Comparison of ENCODE assay signal across 11 mouse cellular contexts in genomic region chr4:98049584-98049983, GRCm38 (mm10).
DNase-seq lines count a peak whose midpoint lies in the region; ATAC-seq and TF ChIP-seq lines count a peak whose summit lies in the region.
"Had no signal": no experiment of that assay in that cellular context is flagged by ENCODE, and none has a peak within 500 bp of the region (broad histone marks: within the 10 kb centered on the region; RNA-seq: fewer than 3 reads in every experiment).

No protein-coding gene starts in this region.

- DNase-seq in intestine, embryonic 14.5 days (ENCODE audit: low spot score) = no peak
- peak; percentile 64 for DNase-seq in heart, adult 8-10 months (ENCODE audit: low spot score)
- peak; percentile 37 for DNase-seq in heart, postnatal 25 days (ENCODE audit: low spot score)
- DNase-seq in limb, embryonic 11.5 days (ENCODE audit: low spot score) = peak; percentile 51
- DNase-seq in right cerebral cortex, adult 18-20 months = no peak
- DNase-seq: adrenal gland, postnatal 36 days; cerebellum, postnatal 10 days; lung, embryonic 14.5 days had no signal

- H3K27me3 ChIP-seq in intestine, embryonic 14.5 days (replicated peaks; ENCODE audit: control insufficient read depth, insufficient read depth, low read length) = no peaks in the 10 kb centered on the region
- no peaks in the 10 kb centered on the region for H3K27me3 ChIP-seq in intestine, postnatal 0 days (replicated peaks; ENCODE audit: control insufficient read depth, insufficient read depth, low read length)
- H3K27me3 ChIP-seq in limb, embryonic 11.5 days (ENCODE audit: control insufficient read depth, insufficient read depth, low read length) = no peaks in the 10 kb centered on the region
- H3K27me3 ChIP-seq in hindbrain, embryonic 13.5 days = no peaks in the 10 kb centered on the region
- H3K27me3 ChIP-seq: limb, embryonic 15.5 days had no signal

- H3K27ac ChIP-seq in intestine, embryonic 14.5 days (ENCODE audit: low read depth) = peak overlapping the region; percentile 52; the same call in 1 of the 2 replicates
- no peak overlapping the region for H3K27ac ChIP-seq in intestine, postnatal 0 days (ENCODE audit: low read depth, low read length)
- peak overlapping the region; percentile 67 for H3K27ac ChIP-seq in limb, embryonic 11.5 days (replicated peaks; ENCODE audit: low read depth, low read length)
- H3K27ac ChIP-seq in hindbrain, embryonic 13.5 days = no peak overlapping the region; the same call in 1 of the 2 replicates
- H3K27ac ChIP-seq: limb, embryonic 15.5 days had no signal

- intact Hi-C loops in heart, postnatal 25 days (cut with DNase I) = loop anchor here (5.0 kb wide), 2 partner anchors 58 to 87 kb away; no protein-coding TSS in a partner anchor

- no peak for ATAC-seq in intestine, embryonic 14.5 days (replicated peaks; ENCODE audit: low FRiP score, low TSS enrichment, low read depth)
- no peak for ATAC-seq in intestine, postnatal 0 days
- ATAC-seq in limb, embryonic 11.5 days (ENCODE audit: insufficient number of reproducible peaks, low FRiP score, low TSS enrichment, low read depth) = peak; percentile 46; the same call in 1 of the 2 replicates
- ATAC-seq in hindbrain, embryonic 13.5 days (ENCODE audit: low FRiP score) = no peak

- H3K4me2 ChIP-seq in intestine, embryonic 14.5 days (ENCODE audit: low read length) = no peak overlapping the region
- no peak overlapping the region for H3K4me2 ChIP-seq in intestine, postnatal 0 days (replicated peaks; ENCODE audit: low read depth)
- H3K4me2 ChIP-seq in limb, embryonic 11.5 days (ENCODE audit: low read depth, severe bottlenecking) = no peak overlapping the region
- no peak overlapping the region for H3K4me2 ChIP-seq in hindbrain, embryonic 13.5 days
- H3K4me2 ChIP-seq: limb, embryonic 15.5 days; lung, embryonic 14.5 days had no signal

- WGBS in intestine, embryonic 14.5 days = 35% methylated on average over 7 of the region's 7 CpGs
- WGBS in intestine, postnatal 0 days = 54% methylated on average over 7 of the region's 7 CpGs
- 15% methylated on average over 7 of the region's 7 CpGs for WGBS in limb, embryonic 11.5 days
- 48% methylated on average over 7 of the region's 7 CpGs for WGBS in hindbrain, embryonic 13.5 days

- H3K4me1 ChIP-seq in intestine, embryonic 14.5 days (replicated peaks; ENCODE audit: control insufficient read depth, insufficient read depth, low read length) = peaks cover 19% of the 10 kb centered on the region
- H3K4me1 ChIP-seq in intestine, postnatal 0 days (replicated peaks; ENCODE audit: control insufficient read depth, insufficient read depth, low read length) = no peaks in the 10 kb centered on the region
- peaks cover 22% of the 10 kb centered on the region for H3K4me1 ChIP-seq in limb, embryonic 11.5 days (ENCODE audit: control insufficient read depth, insufficient read depth, low read length)
- peaks cover 27% of the 10 kb centered on the region for H3K4me1 ChIP-seq in hindbrain, embryonic 13.5 days (replicated peaks)

- no peaks in the 10 kb centered on the region; the same call in 1 of the 2 replicates for H3K36me3 ChIP-seq in intestine, embryonic 14.5 days (ENCODE audit: control insufficient read depth, insufficient read depth, low read length)
- no peaks in the 10 kb centered on the region for H3K36me3 ChIP-seq in intestine, postnatal 0 days (ENCODE audit: control insufficient read depth, insufficient read depth)
- no peaks in the 10 kb centered on the region; the same call in 1 of the 2 replicates for H3K36me3 ChIP-seq in limb, embryonic 11.5 days (ENCODE audit: control insufficient read depth, insufficient read depth, low read length)
- H3K36me3 ChIP-seq in hindbrain, embryonic 13.5 days = no peaks in the 10 kb centered on the region

- TF ChIP-seq CTCF in intestine, postnatal 0 days (IDR thresholded peaks at IDR 0.05; ENCODE audit: low read depth) = no peak

- H3K9ac ChIP-seq in intestine, embryonic 14.5 days (ENCODE audit: low read length) = no peak overlapping the region
- H3K9ac ChIP-seq in intestine, postnatal 0 days (ENCODE audit: low read depth, low read length) = no peak overlapping the region
- no peak overlapping the region for H3K9ac ChIP-seq in limb, embryonic 11.5 days (ENCODE audit: low read length)
- H3K9ac ChIP-seq in hindbrain, embryonic 13.5 days = no peak overlapping the region
- H3K9ac ChIP-seq: limb, embryonic 15.5 days; lung, embryonic 14.5 days had no signal

- no peak overlapping the region for H3K4me3 ChIP-seq in intestine, embryonic 14.5 days (ENCODE audit: low read depth, low read length)
- no peak overlapping the region for H3K4me3 ChIP-seq in intestine, postnatal 0 days (ENCODE audit: low read depth, low read length)
- H3K4me3 ChIP-seq in limb, embryonic 11.5 days (ENCODE audit: low read depth, low read length) = no peak overlapping the region
- H3K4me3 ChIP-seq in hindbrain, embryonic 13.5 days = no peak overlapping the region
- H3K4me3 ChIP-seq: limb, embryonic 15.5 days had no signal

- H3K9me3 ChIP-seq in intestine, embryonic 14.5 days (ENCODE audit: control insufficient read depth, low read length) = no peaks in the 10 kb centered on the region
- H3K9me3 ChIP-seq in intestine, postnatal 0 days (ENCODE audit: control insufficient read depth) = no peaks in the 10 kb centered on the region
- no peaks in the 10 kb centered on the region for H3K9me3 ChIP-seq in limb, embryonic 11.5 days (ENCODE audit: control insufficient read depth, low read length)
- H3K9me3 ChIP-seq in hindbrain, embryonic 13.5 days = no peaks in the 10 kb centered on the region
- H3K9me3 ChIP-seq: limb, embryonic 15.5 days had no signal

Comparison
In these comparisons a context has a peak if more than half of its experiments do, and no peak if none do; other contexts are left out.
1. H3K27ac ChIP-seq: peak in intestine, embryonic 14.5 days (single experiment) and limb, embryonic 11.5 days (single experiment); none in intestine, postnatal 0 days (single experiment) and hindbrain, embryonic 13.5 days (single experiment).
2. DNase-seq: peak in heart, adult 8-10 months (single experiment), heart, postnatal 25 days (single experiment) and limb, embryonic 11.5 days (single experiment); none in intestine, embryonic 14.5 days (single experiment) and right cerebral cortex, adult 18-20 months (single experiment).